ENCODE assay signal across 25 mouse cellular contexts in genomic region chr4:95196106-95196505, GRCm38 (mm10).
DNase-seq lines count a peak whose midpoint lies in the region; ATAC-seq and TF ChIP-seq lines count a peak whose summit lies in the region.
"Had no signal": no experiment of that assay in that cellular context is flagged by ENCODE, and none has a peak within 500 bp of the region (broad histone marks: within the 10 kb centered on the region; RNA-seq: fewer than 3 reads in every experiment).

No protein-coding gene starts in this region.

- no peak overlapping the region for H3K27ac ChIP-seq in thymus, adult 2 months (ENCODE audit: control insufficient read depth, insufficient read depth, low read length)
- no peak overlapping the region for H3K27ac ChIP-seq in kidney, embryonic 14.5 days (ENCODE audit: low read depth, low read length)
- H3K27ac ChIP-seq: embryonic facial prominence, embryonic 13.5 days; forebrain, embryonic 12.5 days; kidney, postnatal 0 days; limb, embryonic 15.5 days; liver, embryonic 14.5 days; midbrain, embryonic 12.5 days had no signal

- TF ChIP-seq CTCF in thymus, adult 2 months (IDR thresholded peaks at IDR 0.05; ENCODE audit: borderline replicate concordance, control insufficient read depth, extremely low read depth, insufficient read depth, low read length, poor library complexity): no peak

- no peaks in the 10 kb centered on the region for H3K27me3 ChIP-seq in thymus, adult 2 months (ENCODE audit: control insufficient read depth, insufficient read depth, low read length)
- no peaks in the 10 kb centered on the region for H3K27me3 ChIP-seq in kidney, embryonic 14.5 days (ENCODE audit: control insufficient read depth, insufficient read depth, low read length)
- H3K27me3 ChIP-seq: embryonic facial prominence, embryonic 13.5 days; limb, embryonic 15.5 days; midbrain, embryonic 12.5 days had no signal

- TF ChIP-seq POLR2A in thymus, adult 2 months (IDR thresholded peaks at IDR 0.05; ENCODE audit: control insufficient read depth, extremely low read depth, insufficient read depth, low read length, poor library complexity): no peak

- 58% methylated on average over 2 of the region's 2 CpGs for WGBS in thymus, adult 2 months
- WGBS in kidney, embryonic 14.5 days: 58% methylated on average over 2 of the region's 2 CpGs

- no peak overlapping the region for H3K4me3 ChIP-seq in thymus, adult 2 months (ENCODE audit: control insufficient read depth, insufficient read depth, low read length)
- no peak overlapping the region for H3K4me3 ChIP-seq in kidney, embryonic 14.5 days (ENCODE audit: low read length)
- H3K4me3 ChIP-seq: embryonic facial prominence, embryonic 13.5 days; erythroblast, embryonic 14.5 days; forebrain, embryonic 12.5 days; limb, embryonic 15.5 days; midbrain, embryonic 12.5 days had no signal

- no peak overlapping the region for H3K9ac ChIP-seq in kidney, embryonic 14.5 days (ENCODE audit: low read depth, low read length)
- H3K9ac ChIP-seq: embryonic facial prominence, embryonic 13.5 days; forebrain, embryonic 12.5 days; limb, embryonic 15.5 days; liver, embryonic 14.5 days; lung, embryonic 14.5 days; midbrain, embryonic 12.5 days had no signal

- peak; percentile 38 for ATAC-seq in CD4-positive, CD25-positive, alpha-beta regulatory T cell, adult 4 months
- peak; percentile 12 to 26; a peak in 1 of 4 replicates for ATAC-seq in hematopoietic stem cell, adult 5-6 weeks (replicated peaks in 1 of 2; ENCODE audit: insufficient read depth in 1 of 2, low FRiP score in 2 of 2, low TSS enrichment in 1 of 2, low read depth in 1 of 2, poor library complexity in 2 of 2, severe bottlenecking in 2 of 2)
- ATAC-seq in megakaryocyte progenitor cell, adult 5-6 weeks (replicated peaks; ENCODE audit: poor library complexity): 0 out of 2 replicates have a peak, but pooled peaks have one; percentile 10
- no peak for ATAC-seq in granulocyte monocyte progenitor cell, adult 5-6 weeks (replicated peaks; ENCODE audit: poor library complexity, severe bottlenecking)
- no peak for ATAC-seq in kidney, embryonic 14.5 days (ENCODE audit: low FRiP score, low TSS enrichment)

- peaks cover 39% of the 10 kb centered on the region for H3K4me1 ChIP-seq in thymus, adult 2 months (replicated peaks; ENCODE audit: control insufficient read depth, insufficient read depth, low read length)
- peaks cover 8% of the 10 kb centered on the region; the same call in 1 of the 2 replicates for H3K4me1 ChIP-seq in kidney, embryonic 14.5 days (ENCODE audit: control insufficient read depth, insufficient read depth, low read length)

- H3K9me3 ChIP-seq in kidney, embryonic 14.5 days (ENCODE audit: control insufficient read depth, low read length): no peaks in the 10 kb centered on the region
- H3K9me3 ChIP-seq: embryonic facial prominence, embryonic 13.5 days; forebrain, embryonic 12.5 days; limb, embryonic 15.5 days; midbrain, embryonic 12.5 days had no signal

- H3K36me3 ChIP-seq in thymus, adult 2 months (ENCODE audit: control insufficient read depth, insufficient read depth, low read length): no peaks in the 10 kb centered on the region
- no peaks in the 10 kb centered on the region for H3K36me3 ChIP-seq in kidney, embryonic 14.5 days (ENCODE audit: control insufficient read depth, insufficient read depth, low read length)
- H3K36me3 ChIP-seq: embryonic facial prominence, embryonic 13.5 days; forebrain, embryonic 12.5 days; limb, embryonic 15.5 days; midbrain, embryonic 12.5 days had no signal

- no peak overlapping the region for H3K4me2 ChIP-seq in kidney, embryonic 14.5 days (replicated peaks; ENCODE audit: low read depth, low read length)
- H3K4me2 ChIP-seq: embryonic facial prominence, embryonic 13.5 days; forebrain, embryonic 12.5 days; heart, embryonic 11.5 days; limb, embryonic 15.5 days; lung, embryonic 14.5 days; midbrain, embryonic 12.5 days had no signal

- peak; percentile 90 for DNase-seq in 416B (ENCODE audit: low read depth)
- no peak for DNase-seq in thymus, adult 2 months
- DNase-seq: adrenal gland, postnatal 36 days; B cell, adult 2 months; cerebellum, adult 11-12 months; cerebellum, postnatal 10 days; gastrocnemius, postnatal 36 days; kidney, adult 18-20 months; left cerebral cortex, postnatal 4 days; lung, embryonic 14.5 days; lung, postnatal 4 days; right cerebral cortex, postnatal 14 days had no signal

Comparison
In these comparisons a context has a peak if more than half of its experiments do, and no peak if none do; other contexts are left out.
1. ATAC-seq: peak in CD4-positive, CD25-positive, alpha-beta regulatory T cell, adult 4 months (single experiment), hematopoietic stem cell, adult 5-6 weeks (2 of 2) and megakaryocyte progenitor cell, adult 5-6 weeks (single experiment); none in granulocyte monocyte progenitor cell, adult 5-6 weeks (single experiment) and kidney, embryonic 14.5 days (single experiment).